Mouse (Mus musculus) adrenal gland, postnatal 25 days (tissue): ENCODE data around the gene Neu4. TPM values are rescaled to one million over a fixed set of nuclear protein-coding genes. Genes with fewer than 3 reads are reported as not detected.
"Not testable (repeated sequence)": the region's sequence is repeated elsewhere in the genome, so short reads cannot be mapped to it uniquely, and the experiment has no call there.

Source experiments
- DNase-seq: peaks from one replicate; pipeline ENCODE4 v3.0.0; 2021; ENCODE audit warnings: mixed read lengths
- total RNA-seq: library from RNA; stranded (reverse); gene quantifications from 2 replicates; pipeline ENCODE4 v1.2.3, GENCODE M21; 2021

Neu4 gene
- total RNA-seq, 1 experiment from 2014 or later, result not detected

- DNase-seq, result no peak
Measured at GRCm38 (mm10) chr1:94053530-94054216, 33.4 kb downstream of the Neu4 start.

GRCm38 (mm10) chr1:94054481-94054880 lies 34.2 kb downstream of the Neu4 start:
- DNase-seq, result no peak

GRCm38 (mm10) chr1:94055966-94056365 lies 35.7 kb downstream of the Neu4 start:
- no peak for DNase-seq

GRCm38 (mm10) chr1:94057401-94057800 lies 37.1 kb downstream of the Neu4 start:
- no peak for DNase-seq

GRCm38 (mm10) chr1:94058281-94058680 lies 38.0 kb downstream of the Neu4 start:
- not testable (repeated sequence) for DNase-seq

GRCm38 (mm10) chr1:94074756-94075155 lies 54.5 kb downstream of the Neu4 start:
- no peak for DNase-seq

GRCm38 (mm10) chr1:94076702-94077101 lies 56.5 kb downstream of the Neu4 start:
- no peak for DNase-seq

Other genes starting within 250 kb of the Neu4 start
- gene Dtymk, start 218.5 kb upstream of the Neu4 start, total RNA-seq, result 77.9 and 86.1 TPM in 2 replicates
- 15.0 and 20.0 TPM in 2 replicates for gene Ing5, start 216.5 kb upstream of the Neu4 start, total RNA-seq
- 50.2 and 61.4 TPM in 2 replicates for gene D2hgdh, start 195.5 kb upstream of the Neu4 start, total RNA-seq
- gene Gal3st2, start 159.1 kb upstream of the Neu4 start, total RNA-seq, result not detected in 2 replicates
- 0.12 TPM in 1 of 2 replicates, not detected in the other for gene Gal3st2b, start 102.1 kb upstream of the Neu4 start, total RNA-seq
- gene Gal3st2c, start 29.9 kb upstream of the Neu4 start, total RNA-seq, result 0.09 and 0.14 TPM in 2 replicates
- gene Pdcd1, start 32.1 kb downstream of the Neu4 start, total RNA-seq, result not detected in 2 replicates